Mouse (Mus musculus): ENCODE data around the gene Nupl1. TPM values are rescaled to one million over a fixed set of nuclear protein-coding genes. Genes with fewer than 3 reads are reported as not detected.

Nupl1 gene
- polyA plus RNA-seq (2012; rRNA removed) = 0.01 TPM in 1 of 2 replicates, not detected in the other

GRCm38 (mm10) chr14:60251281-60252003 is at the start of gene Nupl1, which contains the start of gene Gm49336:
Nupl1 (minus strand) TSS chr14:60251431.
Gm49336 (minus strand) TSS chr14:60251507.

GRCm38 (mm10) chr14:60264990-60265876 is 14.0 kb upstream of the Nupl1 start, which contains the start of gene Mtmr6:
Mtmr6 (plus strand) TSS chr14:60265228.

GRCm38 (mm10) chr14:60196884-60197283 is 54.3 kb downstream of the Nupl1 start, which contains the start of gene Atp8a2:
Atp8a2 (minus strand) TSS chr14:60197179.

Other genes starting within 250 kb of the Nupl1 start
- 2.0 TPM in 2 replicates for gene Atp8a2, start 54.3 kb downstream of the Nupl1 start, polyA plus RNA-seq (2012; rRNA removed)
- gene Gm49336, start 76 bp upstream of the Nupl1 start, polyA plus RNA-seq (2012; rRNA removed) = 13.4 and 13.9 TPM in 2 replicates
- gene Mtmr6, start 13.8 kb upstream of the Nupl1 start, polyA plus RNA-seq (2012; rRNA removed) = 8.7 and 8.8 TPM in 2 replicates
- gene Amer2, start 121.8 kb upstream of the Nupl1 start, polyA plus RNA-seq (2012; rRNA removed) = 0.61 and 0.76 TPM in 2 replicates

All from liver, embryonic 18 days (tissue).